ENCODE assay signal across 22 mouse cellular contexts in genomic region chr5:115454422-115455090, GRCm38 (mm10). TPM values are rescaled to one million over a fixed set of nuclear protein-coding genes. Genes with fewer than 3 reads are reported as not detected.
DNase-seq lines count a peak whose midpoint lies in the region; ATAC-seq lines count a peak whose summit lies in the region.
"Had no signal": no experiment of that assay in that cellular context is flagged by ENCODE, and none has a peak within 500 bp of the region (broad histone marks: within the 10 kb centered on the region; RNA-seq: fewer than 3 reads in every experiment).

No protein-coding gene starts in this region.

- peaks cover 43% of the 10 kb centered on the region for H3K36me3 ChIP-seq in heart, embryonic 10.5 days
- peaks cover 9% of the 10 kb centered on the region for H3K36me3 ChIP-seq in lung, embryonic 16.5 days (ENCODE audit: control insufficient read depth, insufficient read depth, low read length)
- H3K36me3 ChIP-seq in hindbrain, embryonic 14.5 days (replicated peaks; ENCODE audit: control insufficient read depth, insufficient read depth): peaks cover 53% of the 10 kb centered on the region
- H3K36me3 ChIP-seq in midbrain, embryonic 16.5 days (ENCODE audit: control insufficient read depth, insufficient read depth, low read length): peaks cover 15% of the 10 kb centered on the region
- H3K36me3 ChIP-seq: liver, embryonic 13.5 days had no signal

- ATAC-seq in lung, embryonic 16.5 days (ENCODE audit: low read depth): 0 out of 2 replicates have a peak, but pooled peaks have one; percentile 12
- 0 out of 2 replicates have a peak, but pooled peaks have one; percentile 10 for ATAC-seq in hindbrain, embryonic 14.5 days (ENCODE audit: low FRiP score)
- peak; percentile 50; the same call in 1 of the 2 replicates for ATAC-seq in midbrain, embryonic 16.5 days
- ATAC-seq: activated CD4-positive, CD25-positive, alpha-beta regulatory T cell, adult 4 months had no signal

- no peak for DNase-seq in heart, embryonic 10.5 days (ENCODE audit: low spot score)
- no peak for DNase-seq in heart, adult 18-20 months
- DNase-seq in lung, postnatal 14 days: no peak
- DNase-seq in hindbrain, embryonic 14.5 days (ENCODE audit: low spot score): no peak
- no peak for DNase-seq in embryo, embryonic 10 days (ENCODE audit: low spot score)
- DNase-seq in gastrocnemius, postnatal 14 days: no peak
- DNase-seq: adrenal gland, postnatal 25 days; cerebellum, adult 2 months; heart, adult 11 months; kidney, adult 2 months; liver, embryonic 13.5 days; thymus, adult 18-20 months had no signal

- no peak overlapping the region for H3K4me3 ChIP-seq in heart, embryonic 10.5 days
- no peak overlapping the region for H3K4me3 ChIP-seq in lung, embryonic 16.5 days (ENCODE audit: low read length)
- no peak overlapping the region for H3K4me3 ChIP-seq in hindbrain, embryonic 14.5 days (replicated peaks; ENCODE audit: low read length)
- no peak overlapping the region for H3K4me3 ChIP-seq in midbrain, embryonic 16.5 days (ENCODE audit: low read depth, low read length)
- H3K4me3 ChIP-seq: erythroblast, embryonic 14.5 days; layer of hippocampus, adult 2 months; liver, embryonic 13.5 days; lung, embryonic 15.5 days had no signal

- H3K4me2 ChIP-seq in lung, embryonic 16.5 days (ENCODE audit: low read depth, low read length): no peak overlapping the region
- no peak overlapping the region for H3K4me2 ChIP-seq in hindbrain, embryonic 14.5 days (replicated peaks)
- no peak overlapping the region for H3K4me2 ChIP-seq in midbrain, embryonic 16.5 days (ENCODE audit: low read length)
- H3K4me2 ChIP-seq: liver, embryonic 13.5 days; lung, embryonic 15.5 days had no signal

- H3K9ac ChIP-seq in lung, embryonic 16.5 days (ENCODE audit: low read length): no peak overlapping the region
- no peak overlapping the region for H3K9ac ChIP-seq in hindbrain, embryonic 14.5 days
- H3K9ac ChIP-seq in midbrain, embryonic 16.5 days (ENCODE audit: low read depth, low read length): no peak overlapping the region
- H3K9ac ChIP-seq: liver, embryonic 13.5 days; lung, embryonic 15.5 days had no signal

- 0 out of 2 replicates have a peak overlapping the region, but pooled peaks have one; percentile 30 for H3K27ac ChIP-seq in heart, embryonic 10.5 days
- H3K27ac ChIP-seq in lung, embryonic 16.5 days (ENCODE audit: low read length): no peak overlapping the region
- H3K27ac ChIP-seq in hindbrain, embryonic 14.5 days: no peak overlapping the region
- H3K27ac ChIP-seq in midbrain, embryonic 16.5 days (ENCODE audit: low read length): no peak overlapping the region
- H3K27ac ChIP-seq: layer of hippocampus, adult 2 months; liver, embryonic 13.5 days; lung, embryonic 15.5 days had no signal

- no peaks in the 10 kb centered on the region for H3K27me3 ChIP-seq in heart, embryonic 10.5 days (ENCODE audit: insufficient read depth, poor library complexity, severe bottlenecking)
- H3K27me3 ChIP-seq in lung, embryonic 16.5 days (ENCODE audit: control insufficient read depth, insufficient read depth, low read depth, low read length): no peaks in the 10 kb centered on the region
- H3K27me3 ChIP-seq in hindbrain, embryonic 14.5 days (ENCODE audit: control insufficient read depth, insufficient read depth, low read length): no peaks in the 10 kb centered on the region
- no peaks in the 10 kb centered on the region for H3K27me3 ChIP-seq in midbrain, embryonic 16.5 days (ENCODE audit: control insufficient read depth, insufficient read depth, low read depth, low read length)
- H3K27me3 ChIP-seq: lung, embryonic 15.5 days had no signal

- peaks cover 36% of the 10 kb centered on the region for H3K4me1 ChIP-seq in heart, embryonic 10.5 days
- H3K4me1 ChIP-seq in lung, embryonic 16.5 days (replicated peaks; ENCODE audit: control insufficient read depth, insufficient read depth, low read length): no peaks in the 10 kb centered on the region
- no peaks in the 10 kb centered on the region for H3K4me1 ChIP-seq in hindbrain, embryonic 14.5 days (replicated peaks; ENCODE audit: control insufficient read depth, insufficient read depth, low read length)
- no peaks in the 10 kb centered on the region for H3K4me1 ChIP-seq in midbrain, embryonic 16.5 days (ENCODE audit: control insufficient read depth, insufficient read depth, low read length)
- H3K4me1 ChIP-seq: lung, embryonic 15.5 days had no signal

- intact Hi-C loops in gastrocnemius, postnatal 14 days (cut with DNase I; ENCODE audit: low total_unique reads): no loop called here

- H3K9me3 ChIP-seq in heart, embryonic 10.5 days: no peaks in the 10 kb centered on the region
- H3K9me3 ChIP-seq in lung, embryonic 16.5 days (ENCODE audit: control insufficient read depth, low read length): no peaks in the 10 kb centered on the region
- no peaks in the 10 kb centered on the region for H3K9me3 ChIP-seq in hindbrain, embryonic 14.5 days (ENCODE audit: control insufficient read depth, low read length)
- H3K9me3 ChIP-seq in midbrain, embryonic 16.5 days (replicated peaks; ENCODE audit: control insufficient read depth, low read length, poor library complexity, severe bottlenecking): no peaks in the 10 kb centered on the region
- H3K9me3 ChIP-seq: liver, embryonic 13.5 days; lung, embryonic 15.5 days had no signal

- 76% methylated on average over 12 of the region's 12 CpGs for WGBS in heart, embryonic 10.5 days
- 76% methylated on average over 12 of the region's 12 CpGs for WGBS in lung, embryonic 16.5 days
- 79% methylated on average over 12 of the region's 12 CpGs for WGBS in hindbrain, embryonic 14.5 days
- WGBS in midbrain, embryonic 16.5 days: 76% methylated on average over 12 of the region's 12 CpGs

RNA-seq across cellular contexts. Expression of gene Pla2g1b, which starts 11.5 kb away (rescaled TPM):
- polyA plus RNA-seq in heart, embryonic 10.5 days (2016; fragmentation: Nextera tagmentation; extraction: Ambion mirVana): 0.48 and 1.4 TPM in 2 replicates
- total RNA-seq in heart, adult 18-20 months (2021): not detected
- 9.7 and 9.8 TPM in 2 replicates for polyA plus RNA-seq in lung, embryonic 16.5 days (2015; fragmentation: Nextera tagmentation; extraction: Ambion mirVana)
- polyA plus RNA-seq in hindbrain, embryonic 14.5 days (2014; fragmentation: Nextera tagmentation; extraction: Ambion mirVana): 0.67 TPM in 1 of 2 replicates, not detected in the other
- not detected in 2 replicates for polyA plus RNA-seq in midbrain, embryonic 16.5 days (2015; fragmentation: Nextera tagmentation; extraction: Ambion mirVana)
- not detected for total RNA-seq in gastrocnemius, postnatal 14 days (2021)
- total RNA-seq: adrenal gland, postnatal 25 days; layer of hippocampus, adult 2 months; left cerebral cortex, adult 18-20 months; megakaryocyte progenitor cell, adult 5-6 weeks had no signal
- polyA plus RNA-seq: activated CD4-positive, CD25-positive, alpha-beta regulatory T cell, adult 4 months; cerebellum, adult 2 months; embryonic facial prominence, embryonic 11.5 days; erythroblast, embryonic 14.5 days; limb, embryonic 11.5 days; liver, embryonic 13.5 days had no signal

RNA-seq across cellular contexts. Expression of gene Msi1, which starts 25.2 kb away (rescaled TPM):
- 9.6 and 17.1 TPM in 2 replicates for polyA plus RNA-seq in heart, embryonic 10.5 days (2016; fragmentation: Nextera tagmentation; extraction: Ambion mirVana)
- under 1 TPM; 0.40 to 0.67 TPM for total RNA-seq in heart, adult 18-20 months (2021)
- polyA plus RNA-seq in lung, embryonic 16.5 days (2015; fragmentation: Nextera tagmentation; extraction: Ambion mirVana): 3.9 and 6.0 TPM in 2 replicates
- 59.6 and 60.2 TPM in 2 replicates for polyA plus RNA-seq in hindbrain, embryonic 14.5 days (2014; fragmentation: Nextera tagmentation; extraction: Ambion mirVana)
- 47.9 and 53.7 TPM in 2 replicates for polyA plus RNA-seq in midbrain, embryonic 16.5 days (2015; fragmentation: Nextera tagmentation; extraction: Ambion mirVana)
- 1 to 10 TPM; 1.0 to 1.9 TPM for total RNA-seq in gastrocnemius, postnatal 14 days (2021)
- total RNA-seq: megakaryocyte progenitor cell, adult 5-6 weeks had no signal
- polyA plus RNA-seq: activated CD4-positive, CD25-positive, alpha-beta regulatory T cell, adult 4 months had no signal

RNA-seq across cellular contexts. Expression of gene Sirt4, which starts 30.0 kb away (rescaled TPM):
- polyA plus RNA-seq in heart, embryonic 10.5 days (2016; fragmentation: Nextera tagmentation; extraction: Ambion mirVana): 18.7 and 19.0 TPM in 2 replicates
- 10 to 100 TPM; 13.6 to 19.5 TPM for total RNA-seq in heart, adult 18-20 months (2021)
- polyA plus RNA-seq in lung, embryonic 16.5 days (2015; fragmentation: Nextera tagmentation; extraction: Ambion mirVana): 28.1 and 31.4 TPM in 2 replicates
- polyA plus RNA-seq in hindbrain, embryonic 14.5 days (2014; fragmentation: Nextera tagmentation; extraction: Ambion mirVana): 19.1 and 20.3 TPM in 2 replicates
- 32.3 and 32.7 TPM in 2 replicates for polyA plus RNA-seq in midbrain, embryonic 16.5 days (2015; fragmentation: Nextera tagmentation; extraction: Ambion mirVana)
- 10 to 100 TPM; 10.3 to 16.6 TPM for total RNA-seq in gastrocnemius, postnatal 14 days (2021)

RNA-seq across cellular contexts. Expression of gene Pxn, which starts 51.9 kb away (rescaled TPM):
- polyA plus RNA-seq in heart, embryonic 10.5 days (2016; fragmentation: Nextera tagmentation; extraction: Ambion mirVana): 30.3 and 31.9 TPM in 2 replicates
- total RNA-seq in heart, adult 18-20 months (2021): 10 to 100 TPM; 34.0 to 35.1 TPM
- polyA plus RNA-seq in lung, embryonic 16.5 days (2015; fragmentation: Nextera tagmentation; extraction: Ambion mirVana): 70.1 and 74.4 TPM in 2 replicates
- 11.3 and 12.2 TPM in 2 replicates for polyA plus RNA-seq in hindbrain, embryonic 14.5 days (2014; fragmentation: Nextera tagmentation; extraction: Ambion mirVana)
- 18.3 and 18.5 TPM in 2 replicates for polyA plus RNA-seq in midbrain, embryonic 16.5 days (2015; fragmentation: Nextera tagmentation; extraction: Ambion mirVana)
- 10 to 100 TPM; 80.6 to 83.4 TPM for total RNA-seq in gastrocnemius, postnatal 14 days (2021)
